Mouse (Mus musculus) central nervous system, embryonic 18 days (tissue): ENCODE results near the gene Olfr270. TPM values are rescaled to one million over a fixed set of nuclear protein-coding genes. Genes with fewer than 3 reads are reported as not detected.

Experiments used
- polyA plus RNA-seq: library from polyadenylated mRNA; depleted of rRNA; stranded (reverse); fragments of >200 nt; gene quantifications from 2 replicates; pipeline ENCODE4 v1.2.3, GENCODE M21; 2012; rRNA removed

Gene Olfr270
- polyA plus RNA-seq = not detected in 2 replicates

DNA sequence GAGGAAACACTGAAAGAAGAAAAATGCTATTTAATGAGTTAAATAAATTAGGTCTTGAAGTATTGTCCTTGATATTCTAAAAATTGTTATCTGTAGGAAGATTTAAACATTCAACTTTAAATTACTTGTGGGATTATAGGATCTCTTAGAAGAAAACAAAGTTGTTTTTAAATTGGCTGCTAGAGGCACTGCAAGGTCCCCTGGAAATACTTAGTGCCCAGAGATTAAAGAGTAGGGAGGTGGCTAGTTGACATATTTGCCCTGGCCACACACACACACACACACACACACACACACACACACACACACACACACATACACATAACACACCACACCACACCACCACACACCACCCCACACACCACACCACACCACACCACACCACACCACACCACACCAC lies at the start of gene Olfr270:
Olfr270 (plus strand) TSS at position 301 of the 400 bp plus-strand sequence.

DNA sequence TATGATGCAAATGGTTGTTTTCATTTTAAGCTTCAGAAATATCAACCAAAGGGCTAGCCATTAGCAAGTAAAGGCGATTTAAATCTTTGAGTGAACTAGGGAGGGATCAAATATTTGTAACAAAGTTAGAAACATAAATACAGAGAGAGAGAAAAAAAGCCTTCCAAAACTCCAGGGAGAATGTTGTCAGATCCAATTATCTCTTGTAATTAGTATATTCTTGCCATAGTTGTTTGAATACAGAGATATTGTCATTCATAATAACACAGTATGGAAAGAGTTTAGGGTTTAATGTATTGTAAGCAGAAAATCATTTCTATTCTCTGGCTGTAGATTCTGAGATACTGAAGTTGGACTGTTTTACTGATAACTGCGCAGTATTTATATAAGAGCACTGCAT lies 45.3 kb upstream of the Olfr270 start, which contains the start of gene Olfr272:
Olfr272 (minus strand) TSS at position 101 of the 400 bp plus-strand sequence.

DNA sequence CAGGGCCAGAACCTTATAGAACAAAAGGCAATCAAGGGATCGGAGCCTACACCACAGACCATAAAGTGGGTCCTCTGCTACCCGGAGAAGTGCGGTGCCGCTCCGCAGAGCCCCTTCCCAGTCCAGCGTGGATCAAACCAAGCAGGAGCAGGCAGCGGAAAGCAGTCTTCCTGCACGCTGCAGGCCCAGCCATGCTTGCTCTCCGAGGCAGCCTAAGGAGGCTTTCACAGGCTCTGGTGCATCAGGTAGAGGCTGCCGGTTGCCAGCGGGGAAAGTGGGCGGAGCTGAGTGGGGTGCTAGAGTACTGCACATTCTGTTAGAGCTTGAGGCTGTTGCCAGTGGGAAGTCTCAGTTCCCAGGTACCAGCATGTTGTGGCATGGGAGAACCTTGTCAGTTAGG lies 24.9 kb downstream of the Olfr270 start, which contains the start of gene Nipsnap3a:
Nipsnap3a (plus strand) TSS at position 25 of the 400 bp plus-strand sequence.

DNA sequence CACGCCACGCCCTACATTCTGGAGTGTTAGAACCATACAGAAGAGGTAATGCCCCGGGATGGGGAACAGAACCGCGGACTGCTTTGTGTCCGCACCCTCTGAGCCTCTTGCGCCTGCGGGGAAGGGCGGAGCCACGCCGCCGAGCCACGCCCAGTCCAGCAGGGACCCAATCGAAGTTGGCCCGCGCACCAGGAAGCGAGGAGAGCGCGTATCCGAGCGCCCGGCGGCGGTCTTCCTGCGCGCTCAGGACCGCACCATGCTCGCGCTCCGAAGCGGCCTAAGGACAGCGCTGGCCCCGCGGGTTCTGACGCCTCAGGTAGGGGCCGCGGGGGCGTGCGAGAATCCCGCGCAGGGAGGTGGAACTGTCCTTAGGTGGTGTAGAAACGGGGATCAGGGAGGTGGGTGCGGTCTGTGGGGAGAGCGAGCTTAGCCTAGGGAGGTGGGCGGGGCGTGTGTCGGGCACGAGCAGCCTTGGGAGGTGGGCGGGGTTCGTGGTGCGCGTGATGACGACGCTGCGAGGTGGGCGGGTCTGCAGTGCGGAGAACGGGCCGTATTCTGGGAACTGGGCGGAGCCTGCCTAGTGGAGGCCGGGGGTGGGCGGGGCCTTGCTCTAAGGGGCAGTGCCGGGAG lies 47.5 kb downstream of the Olfr270 start, which contains the start of gene Nipsnap3b:
Nipsnap3b (plus strand) TSS at position 149 of the 630 bp plus-strand sequence.

Other genes with a start within 250 kb of the Olfr270 start
- not detected in 2 replicates for gene Olfr275, start 149.9 kb upstream of the Olfr270 start, polyA plus RNA-seq
- gene Olfr273, start 105.3 kb upstream of the Olfr270 start, polyA plus RNA-seq = not detected in 2 replicates
- not detected in 2 replicates for gene Olfr272, start 45.4 kb upstream of the Olfr270 start, polyA plus RNA-seq
- not detected in 2 replicates for gene Nipsnap3a, start 24.7 kb downstream of the Olfr270 start, polyA plus RNA-seq
- 83.8 and 86.8 TPM in 2 replicates for gene Nipsnap3b, start 47.3 kb downstream of the Olfr270 start, polyA plus RNA-seq
- 10.3 and 11.9 TPM in 2 replicates for gene Abca1, start 195.3 kb downstream of the Olfr270 start, polyA plus RNA-seq